Mouse (Mus musculus): ENCODE data around the gene Capza3.

Capza3 gene

GRCm38 (mm10) chr6:140040952-140041351 lies at the start of gene Capza3:
Gene Capza3, plus strand, starts transcription at chr6:140041252.
- no peak for DNase-seq

- DNase-seq, result no peak
Observed at GRCm38 (mm10) chr6:140005181-140005580, 35.9 kb upstream of the Capza3 start.

- DNase-seq, result no peak
Observed at GRCm38 (mm10) chr6:140024404-140024803, 16.6 kb upstream of the Capza3 start.

GRCm38 (mm10) chr6:140041357-140041756 lies 305 bp downstream of the Capza3 start, which contains the start of gene Plcz1:
Gene Plcz1, minus strand, starts transcription at chr6:140041457.
- DNase-seq, result no peak

- DNase-seq, result peak; percentile 36
Observed at GRCm38 (mm10) chr6:140051476-140051875, 10.4 kb downstream of the Capza3 start.

GRCm38 (mm10) chr6:140054271-140054928 lies 13.3 kb downstream of the Capza3 start:
- no peak for DNase-seq

GRCm38 (mm10) chr6:140069177-140069576 lies 28.1 kb downstream of the Capza3 start:
- DNase-seq, result no peak

GRCm38 (mm10) chr6:140080933-140081332 lies 39.9 kb downstream of the Capza3 start:
- no peak for DNase-seq

GRCm38 (mm10) chr6:140081739-140082138 lies 40.7 kb downstream of the Capza3 start:
- no peak for DNase-seq

- DNase-seq, result no peak
Observed at GRCm38 (mm10) chr6:140089855-140090254, 48.8 kb downstream of the Capza3 start.

All from lung, postnatal 10 days (tissue).